ENCODE assay signal across 28 mouse cellular contexts in genomic region chr5:36986617-36987016, GRCm38 (mm10). TPM values are rescaled to one million over a fixed set of nuclear protein-coding genes. Genes with fewer than 3 reads are reported as not detected.
DNase-seq lines count a peak whose midpoint lies in the region; ATAC-seq and TF ChIP-seq lines count a peak whose summit lies in the region.
"Had no signal": no experiment of that assay in that cellular context is flagged by ENCODE, and none has a peak within 500 bp of the region (broad histone marks: within the 10 kb centered on the region; RNA-seq: fewer than 3 reads in every experiment).

No protein-coding gene starts in this region.

- H3K4me3 ChIP-seq in heart, adult 2 months, result no peak overlapping the region
- no peak overlapping the region for H3K4me3 ChIP-seq in heart, embryonic 11.5 days (ENCODE audit: low read depth, low read length)
- 0 out of 2 replicates have a peak overlapping the region, but pooled peaks have one; percentile 84 for H3K4me3 ChIP-seq in kidney, embryonic 15.5 days (replicated peaks)
- peak overlapping the region; percentile 4; the same call in 1 of the 2 replicates for H3K4me3 ChIP-seq in layer of hippocampus, adult 2 months
- H3K4me3 ChIP-seq in midbrain, embryonic 15.5 days, result no peak overlapping the region
- H3K4me3 ChIP-seq: embryonic facial prominence, embryonic 12.5 days; embryonic facial prominence, embryonic 15.5 days; heart, embryonic 12.5 days; heart, embryonic 15.5 days; hindbrain, embryonic 10.5 days; hindbrain, embryonic 13.5 days had no signal

- TF ChIP-seq CTCF in heart, adult 2 months (IDR thresholded peaks at IDR 0.05), result no peak
- no peak for TF ChIP-seq CTCF in layer of hippocampus, adult 2 months (conservative IDR thresholded peaks at IDR 0.05)

- WGBS in heart, adult 2 months, result 63% methylated on average over 1 of the region's 1 CpGs
- whole genome bisulfite sequencing in heart, embryonic 11.5 days (ENCODE audit: insufficient replicate concordance), result 44% methylated on average over 1 of the region's 1 CpGs
- WGBS in kidney, embryonic 15.5 days, result 45% methylated on average over 1 of the region's 1 CpGs
- 73% methylated on average over 1 of the region's 1 CpGs for WGBS in midbrain, embryonic 15.5 days

- H3K4me2 ChIP-seq in heart, embryonic 11.5 days, result no peak overlapping the region
- peak overlapping the region; percentile 88 for H3K4me2 ChIP-seq in kidney, embryonic 15.5 days
- H3K4me2 ChIP-seq in midbrain, embryonic 15.5 days, result no peak overlapping the region
- H3K4me2 ChIP-seq: embryonic facial prominence, embryonic 12.5 days; embryonic facial prominence, embryonic 15.5 days; heart, embryonic 12.5 days; heart, embryonic 15.5 days; hindbrain, embryonic 13.5 days had no signal

- DNase-seq in heart, adult 2 months, result no peak
- no peak for DNase-seq in kidney, postnatal 14 days
- no peak for DNase-seq in layer of hippocampus, adult 2 months (ENCODE audit: low spot score in 2 of 2)
- no peak for DNase-seq in layer of hippocampus, adult 9-11 months
- DNase-seq: adrenal gland, adult 2 months; adrenal gland, postnatal 14 days; B cell, adult 2 months; cerebellum, adult 11 months; cerebellum, adult 2 months; cerebellum, adult 9-11 months; cerebellum, postnatal 25 days; forebrain, postnatal 0 days; gastrocnemius, postnatal 10 days; gastrocnemius, postnatal 36 days; heart, postnatal 10 days; heart, postnatal 36 days had no signal

- TF ChIP-seq EP300 in heart, adult 2 months (IDR thresholded peaks at IDR 0.05; ENCODE audit: insufficient read depth, low read depth, low read length), result no peak

- no peaks in the 10 kb centered on the region for H3K79me2 ChIP-seq in heart, adult 2 months (replicated peaks; ENCODE audit: control insufficient read depth, insufficient read depth, low read length)

- no peaks in the 10 kb centered on the region for H3K27me3 ChIP-seq in heart, adult 2 months (ENCODE audit: control insufficient read depth, insufficient read depth, low read length)
- no peaks in the 10 kb centered on the region for H3K27me3 ChIP-seq in heart, embryonic 11.5 days (ENCODE audit: control insufficient read depth, insufficient read depth, low read length)
- H3K27me3 ChIP-seq in kidney, embryonic 15.5 days, result no peaks in the 10 kb centered on the region
- no peaks in the 10 kb centered on the region; the same call in 1 of the 2 replicates for H3K27me3 ChIP-seq in midbrain, embryonic 15.5 days (replicated peaks)
- H3K27me3 ChIP-seq: embryonic facial prominence, embryonic 15.5 days; heart, embryonic 12.5 days; heart, embryonic 15.5 days had no signal

- no peak for TF ChIP-seq POLR2A in heart, adult 2 months (IDR thresholded peaks at IDR 0.05; ENCODE audit: insufficient read depth, low read depth, low read length)

- intact Hi-C loops in heart, adult 2 months (cut with DNase I), result no loop called here

- ATAC-seq in heart, embryonic 11.5 days (replicated peaks; ENCODE audit: insufficient number of reproducible peaks, low FRiP score, low TSS enrichment), result no peak
- ATAC-seq in kidney, embryonic 15.5 days (replicated peaks; ENCODE audit: low FRiP score), result no peak
- no peak for ATAC-seq in midbrain, embryonic 15.5 days (replicated peaks)
- ATAC-seq: forebrain, embryonic 14.5 days; forebrain, postnatal 0 days; hindbrain, embryonic 16.5 days had no signal

- H3K9ac ChIP-seq in heart, adult 2 months (ENCODE audit: low read depth, low read length), result no peak overlapping the region
- H3K9ac ChIP-seq in heart, embryonic 11.5 days (ENCODE audit: low read depth, low read length), result no peak overlapping the region
- H3K9ac ChIP-seq in kidney, embryonic 15.5 days, result no peak overlapping the region
- H3K9ac ChIP-seq in midbrain, embryonic 15.5 days, result no peak overlapping the region
- H3K9ac ChIP-seq: embryonic facial prominence, embryonic 12.5 days; embryonic facial prominence, embryonic 15.5 days; forebrain, postnatal 0 days; heart, embryonic 15.5 days; hindbrain, embryonic 13.5 days had no signal

- peak overlapping the region; percentile 41 for H3K27ac ChIP-seq in heart, adult 2 months
- no peak overlapping the region for H3K27ac ChIP-seq in heart, embryonic 11.5 days (ENCODE audit: low read depth, low read length)
- peak overlapping the region; percentile 56 for H3K27ac ChIP-seq in kidney, embryonic 15.5 days
- no peak overlapping the region for H3K27ac ChIP-seq in layer of hippocampus, adult 2 months
- H3K27ac ChIP-seq in midbrain, embryonic 15.5 days, result no peak overlapping the region
- H3K27ac ChIP-seq: embryonic facial prominence, embryonic 12.5 days; embryonic facial prominence, embryonic 15.5 days; heart, embryonic 15.5 days; hindbrain, embryonic 10.5 days; hindbrain, embryonic 13.5 days had no signal

- no peaks in the 10 kb centered on the region for H3K36me3 ChIP-seq in heart, adult 2 months (ENCODE audit: control insufficient read depth, insufficient read depth, low read length)
- H3K36me3 ChIP-seq in heart, embryonic 11.5 days (ENCODE audit: control insufficient read depth, insufficient read depth, low read length), result no peaks in the 10 kb centered on the region
- H3K36me3 ChIP-seq in kidney, embryonic 15.5 days, result peaks cover under 1% of the 10 kb centered on the region; the same call in 1 of the 2 replicates
- no peaks in the 10 kb centered on the region for H3K36me3 ChIP-seq in midbrain, embryonic 15.5 days (replicated peaks)
- H3K36me3 ChIP-seq: embryonic facial prominence, embryonic 12.5 days; embryonic facial prominence, embryonic 15.5 days; G1E; hindbrain, embryonic 13.5 days had no signal

- no peaks in the 10 kb centered on the region for H3K9me3 ChIP-seq in heart, embryonic 11.5 days (replicated peaks; ENCODE audit: control insufficient read depth, low read length)
- H3K9me3 ChIP-seq in kidney, embryonic 15.5 days (replicated peaks), result no peaks in the 10 kb centered on the region
- no peaks in the 10 kb centered on the region for H3K9me3 ChIP-seq in midbrain, embryonic 15.5 days
- H3K9me3 ChIP-seq: embryonic facial prominence, embryonic 12.5 days; embryonic facial prominence, embryonic 15.5 days; heart, embryonic 12.5 days; heart, embryonic 15.5 days; hindbrain, embryonic 10.5 days; hindbrain, embryonic 13.5 days had no signal

- H3K4me1 ChIP-seq in heart, adult 2 months (ENCODE audit: control insufficient read depth, insufficient read depth, low read length), result peaks cover 4% of the 10 kb centered on the region; the same call in 1 of the 2 replicates
- H3K4me1 ChIP-seq in heart, embryonic 11.5 days (ENCODE audit: control insufficient read depth, insufficient read depth, low read length), result peaks cover 4% of the 10 kb centered on the region
- H3K4me1 ChIP-seq in kidney, embryonic 15.5 days, result peaks cover 47% of the 10 kb centered on the region
- peaks cover 16% of the 10 kb centered on the region for H3K4me1 ChIP-seq in midbrain, embryonic 15.5 days

RNA-seq across cellular contexts. Expression of gene Wfs1, which starts 2.4 kb away (rescaled TPM):
- total RNA-seq in heart, adult 2 months (2021), result 10 to 100 TPM; 82.3 to 99.7 TPM
- 72.3 and 73.8 TPM in 2 replicates for polyA plus RNA-seq in heart, adult 2 months (2012; rRNA removed)
- polyA plus RNA-seq in heart, embryonic 11.5 days (2014; fragmentation: Nextera tagmentation; extraction: Ambion mirVana), result 23.8 and 28.5 TPM in 2 replicates
- 18.3 and 19.5 TPM in 2 replicates for polyA plus RNA-seq in kidney, embryonic 15.5 days (2015; fragmentation: Nextera tagmentation; extraction: Ambion mirVana)
- total RNA-seq in layer of hippocampus, adult 2 months (2021), result 100 to 1,000 TPM; 133 to 144 TPM
- polyA plus RNA-seq in midbrain, embryonic 15.5 days (2015; fragmentation: Nextera tagmentation; extraction: Ambion mirVana), result 8.9 and 10.2 TPM in 2 replicates

Comparison
In these comparisons a context has a peak if more than half of its experiments do, and no peak if none do; other contexts are left out.
1. H3K27ac ChIP-seq: peak in heart, adult 2 months (single experiment) and kidney, embryonic 15.5 days (single experiment); none in heart, embryonic 11.5 days (single experiment), layer of hippocampus, adult 2 months (single experiment) and midbrain, embryonic 15.5 days (single experiment).
2. H3K4me3 ChIP-seq: peak in kidney, embryonic 15.5 days (single experiment) and layer of hippocampus, adult 2 months (single experiment); none in heart, adult 2 months (single experiment), heart, embryonic 11.5 days (single experiment) and midbrain, embryonic 15.5 days (single experiment).